Mouse (Mus musculus): Measurements from ENCODE around the gene Wipi1. TPM values are rescaled to one million over a fixed set of nuclear protein-coding genes. Genes with fewer than 3 reads are reported as not detected.
"Not testable (repeated sequence)": the region's sequence is repeated elsewhere in the genome, so short reads cannot be mapped to it uniquely, and the experiment has no call there.

Wipi1 gene
- polyA plus RNA-seq, 1 experiment from 2014 or later = 31.7 TPM

- Histone ChIP-seq H3K27ac (no peak overlapping the region), H3K27me3 (replicated peaks) (peaks cover 11% of the 10 kb centered on the region; the same call in 1 of the 2 replicates), H3K36me3 (no peaks in the 10 kb centered on the region), H3K4me3 (no peak overlapping the region), H3K4me1 (no peaks in the 10 kb centered on the region), H3K9ac (no peak overlapping the region), H3K4me2 (no peak overlapping the region), H3K9me3 (replicated peaks) (no peaks in the 10 kb centered on the region)
- WGBS (ENCODE audit: insufficient replicate concordance) = 70% methylated on average over 5 of the region's 5 CpGs
- no peak for ATAC-seq
These were observed 29.9 kb upstream of the Wipi1 start for GRCm38 (mm10) chr11:109641498-109642222.

- 58% methylated on average over 6 of the region's 6 CpGs for WGBS (ENCODE audit: insufficient replicate concordance)
- Histone ChIP-seq H3K27ac (no peak overlapping the region), H3K27me3 (replicated peaks) (peaks cover 6% of the 10 kb centered on the region), H3K9me3 (replicated peaks) (no peaks in the 10 kb centered on the region), H3K4me1 (no peaks in the 10 kb centered on the region), H3K4me3 (no peak overlapping the region), H3K4me2 (no peak overlapping the region), H3K9ac (no peak overlapping the region), H3K36me3 (no peaks in the 10 kb centered on the region)
- ATAC-seq = no peak
These were observed 24.2 kb upstream of the Wipi1 start for GRCm38 (mm10) chr11:109635871-109636395.

DNA sequence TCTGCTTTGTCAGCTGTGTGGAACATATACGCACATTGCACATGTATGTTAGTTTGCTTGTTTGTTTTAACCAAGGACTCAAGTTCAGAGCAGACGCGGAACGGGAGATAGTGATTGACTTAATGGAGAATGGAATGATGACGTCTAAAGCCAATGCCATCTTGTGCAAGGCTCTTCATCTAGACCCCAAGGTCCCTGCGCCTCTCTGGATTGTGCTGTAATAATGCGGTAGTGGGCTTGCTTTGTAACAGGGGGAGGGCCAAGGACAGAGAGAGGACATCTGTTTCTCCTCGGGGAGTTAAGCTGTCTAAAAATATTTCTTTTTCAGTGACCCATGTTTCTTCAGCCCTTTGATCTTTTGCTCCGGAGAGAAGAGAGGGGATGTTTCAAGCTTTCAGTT is 23.2 kb upstream of the Wipi1 start:
- Histone ChIP-seq H3K4me2 (no peak overlapping the region), H3K4me3 (no peak overlapping the region), H3K27me3 (replicated peaks) (peaks cover 6% of the 10 kb centered on the region), H3K4me1 (no peaks in the 10 kb centered on the region), H3K27ac (no peak overlapping the region), H3K9ac (no peak overlapping the region), H3K36me3 (no peaks in the 10 kb centered on the region), H3K9me3 (replicated peaks) (no peaks in the 10 kb centered on the region)
- WGBS (ENCODE audit: insufficient replicate concordance) = 75% methylated on average over 9 of the region's 9 CpGs
- ATAC-seq = no peak

- Histone ChIP-seq H3K36me3 (no peaks in the 10 kb centered on the region), H3K4me1 (peaks cover 17% of the 10 kb centered on the region), H3K27ac (no peak overlapping the region), H3K4me2 (no peak overlapping the region), H3K9me3 (replicated peaks) (peaks cover 6% of the 10 kb centered on the region; the same call in 1 of the 2 replicates), H3K27me3 (replicated peaks) (no peaks in the 10 kb centered on the region), H3K9ac (no peak overlapping the region), H3K4me3 (no peak overlapping the region)
- no peak for ATAC-seq
- WGBS (ENCODE audit: insufficient replicate concordance) = 65% methylated on average over 10 of the region's 10 CpGs
These were observed 17.3 kb upstream of the Wipi1 start for GRCm38 (mm10) chr11:109629021-109629521.

DNA sequence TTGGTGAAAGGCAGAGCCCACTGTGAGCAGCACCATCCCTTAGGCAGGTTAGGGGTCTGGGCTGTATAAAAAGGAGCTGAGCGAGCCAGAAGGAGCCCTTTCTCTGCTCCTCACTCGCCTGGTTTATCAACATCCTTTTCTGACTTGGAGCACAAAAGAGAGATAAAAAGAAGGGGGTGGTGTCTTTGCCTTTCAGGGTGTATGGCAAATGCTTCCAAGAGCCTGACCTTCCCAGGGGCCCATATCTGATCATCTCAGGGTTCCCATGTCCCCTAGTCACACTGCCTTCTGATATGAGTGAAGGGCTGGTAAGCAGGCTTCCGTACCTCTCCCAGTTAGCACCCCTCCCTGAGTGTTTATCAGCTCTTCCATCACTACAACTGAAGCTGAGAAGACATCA is 16.3 kb upstream of the Wipi1 start:
- H3K4me1 ChIP-seq = peaks cover 17% of the 10 kb centered on the region
- H3K27ac ChIP-seq = no peak overlapping the region
- 29% methylated on average over 3 of the region's 3 CpGs for WGBS (ENCODE audit: insufficient replicate concordance)
- no peaks in the 10 kb centered on the region for H3K27me3 ChIP-seq (replicated peaks)
- H3K4me2 ChIP-seq = no peak overlapping the region
- H3K9me3 ChIP-seq (replicated peaks) = peaks cover 6% of the 10 kb centered on the region; the same call in 1 of the 2 replicates
- H3K36me3 ChIP-seq = no peaks in the 10 kb centered on the region
- ATAC-seq = peak; percentile 78
- no peak overlapping the region for H3K4me3 ChIP-seq
- H3K9ac ChIP-seq = no peak overlapping the region

- H3K9ac ChIP-seq = no peak overlapping the region
- ATAC-seq = no peak
These were observed 15.9 kb upstream of the Wipi1 start for GRCm38 (mm10) chr11:109627648-109628047.

GRCm38 (mm10) chr11:109623238-109623637 is 11.5 kb upstream of the Wipi1 start:
- Histone ChIP-seq H3K9me3 (replicated peaks) (peaks cover 6% of the 10 kb centered on the region; the same call in 1 of the 2 replicates), H3K4me2 (no peak overlapping the region), H3K36me3 (no peaks in the 10 kb centered on the region), H3K4me1 (peaks cover 41% of the 10 kb centered on the region), H3K27me3 (replicated peaks) (no peaks in the 10 kb centered on the region), H3K9ac (no peak overlapping the region), H3K4me3 (no peak overlapping the region), H3K27ac (no peak overlapping the region)
- no peak for ATAC-seq
- 79% methylated on average over 7 of the region's 7 CpGs for WGBS (ENCODE audit: insufficient replicate concordance)

More at GRCm38 (mm10) chr11:109627648-109628047, 15.9 kb upstream of the Wipi1 start:
- peaks cover 6% of the 10 kb centered on the region; the same call in 1 of the 2 replicates for H3K9me3 ChIP-seq (replicated peaks)
- no peaks in the 10 kb centered on the region for H3K27me3 ChIP-seq (replicated peaks)
- H3K36me3 ChIP-seq = no peaks in the 10 kb centered on the region
- no peak overlapping the region for H3K4me3 ChIP-seq
- WGBS (ENCODE audit: insufficient replicate concordance) = 66% methylated on average over 4 of the region's 4 CpGs
- H3K4me1 ChIP-seq = peaks cover 20% of the 10 kb centered on the region
- H3K27ac ChIP-seq = no peak overlapping the region
- no peak overlapping the region for H3K4me2 ChIP-seq

GRCm38 (mm10) chr11:109622518-109623037 is 10.8 kb upstream of the Wipi1 start:
- ATAC-seq = peak; percentile 48; the same call in 1 of the 2 replicates
- 17% methylated on average over 15 of the region's 15 CpGs for WGBS (ENCODE audit: insufficient replicate concordance)
- H3K4me3 ChIP-seq = peak overlapping the region; percentile 31

GRCm38 (mm10) chr11:109621183-109621582 is 9.4 kb upstream of the Wipi1 start:
- Histone ChIP-seq H3K9me3 (replicated peaks) (peaks cover 6% of the 10 kb centered on the region; the same call in 1 of the 2 replicates), H3K36me3 (no peaks in the 10 kb centered on the region), H3K4me2 (no peak overlapping the region), H3K27ac (no peak overlapping the region), H3K4me3 (no peak overlapping the region), H3K9ac (no peak overlapping the region), H3K27me3 (replicated peaks) (no peaks in the 10 kb centered on the region), H3K4me1 (peaks cover 48% of the 10 kb centered on the region)
- no peak for ATAC-seq
- WGBS (ENCODE audit: insufficient replicate concordance) = 7% methylated on average over 2 of the region's 2 CpGs

More at GRCm38 (mm10) chr11:109622518-109623037, 10.8 kb upstream of the Wipi1 start:
- Histone ChIP-seq H3K4me2 (peak overlapping the region; percentile 64), H3K36me3 (no peaks in the 10 kb centered on the region), H3K9ac (peak overlapping the region; percentile 32; the same call in 1 of the 2 replicates), H3K27ac (no peak overlapping the region), H3K9me3 (replicated peaks) (peaks cover 6% of the 10 kb centered on the region; the same call in 1 of the 2 replicates), H3K4me1 (peaks cover 41% of the 10 kb centered on the region), H3K27me3 (replicated peaks) (no peaks in the 10 kb centered on the region)

- Histone ChIP-seq H3K9ac (no peak overlapping the region), H3K4me1 (peaks cover 57% of the 10 kb centered on the region), H3K9me3 (replicated peaks) (peaks cover 6% of the 10 kb centered on the region; the same call in 1 of the 2 replicates), H3K27ac (no peak overlapping the region; the same call in 1 of the 2 replicates), H3K27me3 (replicated peaks) (no peaks in the 10 kb centered on the region), H3K36me3 (no peaks in the 10 kb centered on the region), H3K4me3 (no peak overlapping the region), H3K4me2 (no peak overlapping the region)
- no peak for ATAC-seq
- WGBS (ENCODE audit: insufficient replicate concordance) = 79% methylated on average over 6 of the region's 6 CpGs
These were observed 8.6 kb upstream of the Wipi1 start for GRCm38 (mm10) chr11:109620356-109620755.

DNA sequence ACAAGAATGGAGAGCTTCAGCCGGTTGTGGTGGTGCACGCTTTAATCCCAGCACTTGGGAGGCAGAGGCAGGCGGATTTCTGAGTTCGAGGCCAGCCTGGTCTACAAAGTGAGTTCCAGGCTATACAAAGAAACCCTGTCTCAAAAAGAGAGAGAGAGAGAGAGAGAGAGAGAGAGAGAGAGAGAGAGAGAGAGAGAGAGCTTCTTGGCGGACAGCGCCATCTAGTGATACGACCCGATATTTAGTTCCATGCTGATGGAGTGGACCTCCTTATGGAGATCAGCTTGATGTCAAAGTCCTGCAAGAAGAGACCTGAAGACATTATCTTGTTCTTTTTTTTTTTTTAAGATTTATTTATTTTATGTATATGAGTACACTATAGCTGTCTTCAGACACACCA is 7.3 kb upstream of the Wipi1 start:
- H3K9ac ChIP-seq; H3K9me3 ChIP-seq (replicated peaks); H3K27me3 ChIP-seq (replicated peaks); ATAC-seq; H3K4me2 ChIP-seq; H3K36me3 ChIP-seq; H3K4me3 ChIP-seq: not testable (repeated sequence)
- peaks cover 68% of the 10 kb centered on the region for H3K4me1 ChIP-seq
- peak overlapping the region; percentile 99; the same call in 1 of the 2 replicates for H3K27ac ChIP-seq
- WGBS (ENCODE audit: insufficient replicate concordance) = 14% methylated on average over 8 of the region's 8 CpGs

- peaks cover 77% of the 10 kb centered on the region for H3K4me1 ChIP-seq
These were observed 5.0 kb upstream of the Wipi1 start for GRCm38 (mm10) chr11:109616766-109617165.

More at GRCm38 (mm10) chr11:109616766-109617165, 5.0 kb upstream of the Wipi1 start:
- ATAC-seq = peak; percentile 25; the same call in 1 of the 2 replicates
- H3K27me3 ChIP-seq (replicated peaks) = no peaks in the 10 kb centered on the region
- H3K36me3 ChIP-seq = no peaks in the 10 kb centered on the region
- H3K9me3 ChIP-seq (replicated peaks) = no peaks in the 10 kb centered on the region
- H3K4me3 ChIP-seq = peak overlapping the region; percentile 77
- H3K4me2 ChIP-seq = peak overlapping the region; percentile 88
- H3K9ac ChIP-seq = peak overlapping the region; percentile 58
- 33% methylated on average over 4 of the region's 4 CpGs for WGBS (ENCODE audit: insufficient replicate concordance)
- H3K27ac ChIP-seq = peak overlapping the region; percentile 99
